Mouse (Mus musculus) ES-Bruce4 (cell line): Measurements from ENCODE around the gene Pcyt2. TPM values are rescaled to one million over a fixed set of nuclear protein-coding genes. Genes with fewer than 3 reads are reported as not detected.

ENCODE experiments used
- H3K27ac ChIP-seq: 2 replicates; pipeline ENCODE4 v1.5.1; 2012; ENCODE audit warnings: low read length, inconsistent platforms; ENCODE audit not compliant: insufficient read depth
- H3K27me3 ChIP-seq: 2 replicates; pipeline ENCODE4 v1.6.1; 2012; ENCODE audit warnings: mild to moderate bottlenecking, low read length, inconsistent platforms; ENCODE audit not compliant: control insufficient read depth, poor library complexity, insufficient read depth, severe bottlenecking
- H3K36me3 ChIP-seq: 2 replicates; pipeline ENCODE4 v1.6.1; 2012; ENCODE audit warnings: inconsistent platforms, mild to moderate bottlenecking, low read length, moderate library complexity; ENCODE audit not compliant: control insufficient read depth, poor library complexity, insufficient read depth, severe bottlenecking
- H3K4me1 ChIP-seq: one replicate; pipeline ENCODE4 v1.8.1; 2011; ENCODE audit warnings: low read length; ENCODE audit not compliant: control insufficient read depth, insufficient read depth
- H3K4me3 ChIP-seq: 2 replicates; pipeline ENCODE4 v1.5.1; 2011; ENCODE audit warnings: low read depth, mild to moderate bottlenecking, low read length
- H3K9ac ChIP-seq: 2 replicates; pipeline ENCODE4 v1.6.1; 2012; ENCODE audit warnings: low read depth, mild to moderate bottlenecking, inconsistent platforms; ENCODE audit not compliant: poor library complexity, severe bottlenecking
- H3K9me3 ChIP-seq: replicated peaks from 2 replicates; pipeline ENCODE4 v1.6.1; 2012; ENCODE audit warnings: mild to moderate bottlenecking, low read length, inconsistent platforms; ENCODE audit not compliant: control insufficient read depth, poor library complexity, insufficient read depth, severe bottlenecking
- CTCF ChIP-seq: IDR thresholded peaks from one replicate; pipeline ENCODE4 v1.8.1; 2011; ENCODE audit warnings: low read depth, low read length
- EP300 ChIP-seq: IDR thresholded peaks from 2 replicates; pipeline ENCODE4 v1.6.1; 2011; ENCODE audit warnings: low read depth, low read length; ENCODE audit not compliant: insufficient read depth
- POLR2A ChIP-seq: IDR thresholded peaks from one replicate; pipeline ENCODE4 v1.8.1; 2011; ENCODE audit warnings: low read length; ENCODE audit not compliant: insufficient read depth
- polyA plus RNA-seq: library from polyadenylated mRNA; stranded (reverse); fragments of >200 nt; gene quantifications from 2 replicates; pipeline ENCODE4 v1.2.4, GENCODE M21; 2011; ENCODE audit warnings: low read depth; ENCODE audit not compliant: missing spikeins, insufficient read depth, insufficient read length

Pcyt2 gene
- polyA plus RNA-seq, 1 experiment, result 39.6 TPM

GRCm38 (mm10) chr11:120565114-120565513 lies 52.6 kb downstream of the Pcyt2 start:
- TF ChIP-seq CTCF, result peak; percentile 0
- TF ChIP-seq POLR2A, result no peak
- Histone ChIP-seq H3K27ac (no peak overlapping the region), H3K4me3 (no peak overlapping the region), H3K9me3 (no peaks in the 10 kb centered on the region), H3K9ac (no peak overlapping the region), H3K27me3 (no peaks in the 10 kb centered on the region), H3K36me3 (peaks cover 90% of the 10 kb centered on the region), H3K4me1 (no peaks in the 10 kb centered on the region)

- Histone ChIP-seq H3K36me3 (peaks cover 77% of the 10 kb centered on the region), H3K4me3 (no peak overlapping the region), H3K9me3 (no peaks in the 10 kb centered on the region), H3K27me3 (no peaks in the 10 kb centered on the region), H3K9ac (no peak overlapping the region), H3K4me1 (no peaks in the 10 kb centered on the region), H3K27ac (no peak overlapping the region)
- TF ChIP-seq EP300 (no peak), CTCF (no peak), POLR2A (no peak)
Observed at GRCm38 (mm10) chr11:120562949-120563348, 54.8 kb downstream of the Pcyt2 start.

- H3K9ac ChIP-seq, result no peak overlapping the region
- peak overlapping the region; percentile 17; the same call in 1 of the 2 replicates for H3K27ac ChIP-seq
- no peaks in the 10 kb centered on the region for H3K27me3 ChIP-seq
- peaks cover 59% of the 10 kb centered on the region for H3K36me3 ChIP-seq
- H3K4me3 ChIP-seq, result no peak overlapping the region
- no peaks in the 10 kb centered on the region for H3K4me1 ChIP-seq
- H3K9me3 ChIP-seq, result no peaks in the 10 kb centered on the region
- TF ChIP-seq CTCF, result no peak
- no peak for TF ChIP-seq POLR2A
- no peak for TF ChIP-seq EP300
Observed at GRCm38 (mm10) chr11:120560952-120561728, 56.6 kb downstream of the Pcyt2 start.

Other genes starting within 250 kb of the Pcyt2 start
- 13.2 and 15.2 TPM in 2 replicates for gene Faap100, start 239.2 kb downstream of the Pcyt2 start, polyA plus RNA-seq
- 66.9 and 77.2 TPM in 2 replicates for gene Nploc4, start 180.2 kb downstream of the Pcyt2 start, polyA plus RNA-seq
- gene Tspan10, start 175.3 kb downstream of the Pcyt2 start, polyA plus RNA-seq, result not detected in 2 replicates
- gene Pde6g, start 164.4 kb downstream of the Pcyt2 start, polyA plus RNA-seq, result 0.93 and 1.0 TPM in 2 replicates
- 5.8 and 6.1 TPM in 2 replicates for gene Oxld1, start 159.9 kb downstream of the Pcyt2 start, polyA plus RNA-seq
- 15.0 and 16.1 TPM in 2 replicates for gene Ccdc137, start 159.8 kb downstream of the Pcyt2 start, polyA plus RNA-seq
- 10.7 and 11.0 TPM in 2 replicates for gene Arl16, start 150.3 kb downstream of the Pcyt2 start, polyA plus RNA-seq
- 83.6 and 90.5 TPM in 2 replicates for gene Mrpl12, start 133.3 kb downstream of the Pcyt2 start, polyA plus RNA-seq
- 8.3 TPM in 2 replicates for gene Slc25a10, start 126.1 kb downstream of the Pcyt2 start, polyA plus RNA-seq
- gene Gcgr, start 87.2 kb downstream of the Pcyt2 start, polyA plus RNA-seq, result 0.65 TPM in 1 of 2 replicates, not detected in the other
- 46.4 and 53.4 TPM in 2 replicates for gene Mcrip1, start 68.2 kb downstream of the Pcyt2 start, polyA plus RNA-seq
- gene Ppp1r27, start 66.8 kb downstream of the Pcyt2 start, polyA plus RNA-seq, result not detected in 2 replicates
- 326 and 338 TPM in 2 replicates for gene P4hb, start 44.7 kb downstream of the Pcyt2 start, polyA plus RNA-seq
- 269 and 298 TPM in 2 replicates for gene Arhgdia, start 36.3 kb downstream of the Pcyt2 start, polyA plus RNA-seq
- gene Alyref, start 19.6 kb downstream of the Pcyt2 start, polyA plus RNA-seq, result 229 and 242 TPM in 2 replicates
- 84.0 and 100 TPM in 2 replicates for gene Anapc11, start 19.5 kb downstream of the Pcyt2 start, polyA plus RNA-seq
- gene Npb, start 9.5 kb downstream of the Pcyt2 start, polyA plus RNA-seq, result not detected in 2 replicates
- gene Sirt7, start 7.3 kb upstream of the Pcyt2 start, polyA plus RNA-seq, result 10.8 and 11.1 TPM in 2 replicates
- 48.0 and 53.0 TPM in 2 replicates for gene Mafg, start 15.7 kb upstream of the Pcyt2 start, polyA plus RNA-seq
- 41.7 and 55.3 TPM in 2 replicates for gene Pycr1, start 25.8 kb upstream of the Pcyt2 start, polyA plus RNA-seq
- not detected in 2 replicates for gene Myadml2, start 30.2 kb upstream of the Pcyt2 start, polyA plus RNA-seq
- 2.3 and 5.1 TPM in 2 replicates for gene Notum, start 43.2 kb upstream of the Pcyt2 start, polyA plus RNA-seq
- 46.5 and 50.8 TPM in 2 replicates for gene Aspscr1, start 55.0 kb upstream of the Pcyt2 start, polyA plus RNA-seq
- 38.0 and 45.3 TPM in 2 replicates for gene Cenpx, start 95.8 kb upstream of the Pcyt2 start, polyA plus RNA-seq
- gene Lrrc45, start 96.0 kb upstream of the Pcyt2 start, polyA plus RNA-seq, result 7.3 and 9.8 TPM in 2 replicates
- gene Rac3, start 103.5 kb upstream of the Pcyt2 start, polyA plus RNA-seq, result 16.6 and 20.7 TPM in 2 replicates
- 54.3 and 68.2 TPM in 2 replicates for gene Dcxr, start 109.3 kb upstream of the Pcyt2 start, polyA plus RNA-seq
- gene Cbr2, start 114.2 kb upstream of the Pcyt2 start, polyA plus RNA-seq, result not detected in 2 replicates
- gene Hmga1b, start 144.9 kb upstream of the Pcyt2 start, polyA plus RNA-seq, result 56.2 and 85.9 TPM in 2 replicates
- 8.9 and 9.3 TPM in 2 replicates for gene Rfng, start 166.3 kb upstream of the Pcyt2 start, polyA plus RNA-seq
- gene Gps1, start 166.3 kb upstream of the Pcyt2 start, polyA plus RNA-seq, result 92.0 and 95.2 TPM in 2 replicates
- 56.7 and 66.9 TPM in 2 replicates for gene Dus1l, start 178.5 kb upstream of the Pcyt2 start, polyA plus RNA-seq
- gene Fasn, start 206.6 kb upstream of the Pcyt2 start, polyA plus RNA-seq, result 114 and 127 TPM in 2 replicates